In genomic region chr19:10070186-10070980, GRCm38 (mm10) we compare ENCODE assay signal across 11 mouse cellular contexts. TPM values are rescaled to one million over a fixed set of nuclear protein-coding genes. Genes with fewer than 3 reads are reported as not detected.
DNase-seq lines count a peak whose midpoint lies in the region; ATAC-seq lines count a peak whose summit lies in the region.
"Had no signal": no experiment of that assay in that cellular context is flagged by ENCODE, and none has a peak within 500 bp of the region (broad histone marks: within the 10 kb centered on the region; RNA-seq: fewer than 3 reads in every experiment).

No protein-coding gene starts in this region.

- peak; percentile 80 to 84 for DNase-seq in kidney, adult 8-10 months
- no peak for DNase-seq in kidney, postnatal 4 days
- peak; percentile 63 for DNase-seq in kidney, postnatal 14 days
- DNase-seq in thymus, postnatal 14 days = peak; percentile 54
- DNase-seq: lung, postnatal 4 days; right cerebral cortex, postnatal 25 days had no signal

- no peaks in the 10 kb centered on the region for H3K9me3 ChIP-seq in midbrain, embryonic 13.5 days
- H3K9me3 ChIP-seq in neural tube, embryonic 15.5 days (replicated peaks) = no peaks in the 10 kb centered on the region
- H3K9me3 ChIP-seq: heart, embryonic 12.5 days; hindbrain, embryonic 12.5 days had no signal

- ATAC-seq in common myeloid progenitor, adult 5-6 weeks (replicated peaks; ENCODE audit: low read depth, poor library complexity, severe bottlenecking) = peak; percentile 48
- ATAC-seq in midbrain, embryonic 13.5 days = no peak
- no peak for ATAC-seq in neural tube, embryonic 15.5 days (ENCODE audit: low FRiP score)

- H3K4me3 ChIP-seq in midbrain, embryonic 13.5 days (replicated peaks) = no peak overlapping the region
- no peak overlapping the region for H3K4me3 ChIP-seq in neural tube, embryonic 15.5 days (replicated peaks)
- H3K4me3 ChIP-seq: heart, embryonic 12.5 days; hindbrain, embryonic 12.5 days had no signal

- WGBS in midbrain, embryonic 13.5 days = 96% methylated on average over 8 of the region's 8 CpGs
- WGBS in neural tube, embryonic 15.5 days = 92% methylated on average over 8 of the region's 8 CpGs

- H3K4me2 ChIP-seq in midbrain, embryonic 13.5 days (replicated peaks) = no peak overlapping the region
- H3K4me2 ChIP-seq in neural tube, embryonic 15.5 days = no peak overlapping the region
- H3K4me2 ChIP-seq: heart, embryonic 12.5 days; hindbrain, embryonic 12.5 days had no signal

- H3K27me3 ChIP-seq in midbrain, embryonic 13.5 days = no peaks in the 10 kb centered on the region
- no peaks in the 10 kb centered on the region for H3K27me3 ChIP-seq in neural tube, embryonic 15.5 days (replicated peaks)
- H3K27me3 ChIP-seq: heart, embryonic 12.5 days; hindbrain, embryonic 12.5 days had no signal

- H3K4me1 ChIP-seq in midbrain, embryonic 13.5 days (replicated peaks) = 0 out of 2 replicates have a peak, but pooled peaks cover 3% of the 10 kb centered on the region
- H3K4me1 ChIP-seq in neural tube, embryonic 15.5 days = 0 out of 2 replicates have a peak, but pooled peaks cover 4% of the 10 kb centered on the region
- H3K4me1 ChIP-seq: heart, embryonic 12.5 days; hindbrain, embryonic 12.5 days had no signal

- H3K27ac ChIP-seq in midbrain, embryonic 13.5 days = no peak overlapping the region
- no peak overlapping the region; the same call in 1 of the 2 replicates for H3K27ac ChIP-seq in neural tube, embryonic 15.5 days (replicated peaks)
- H3K27ac ChIP-seq: hindbrain, embryonic 12.5 days had no signal

- no peak overlapping the region for H3K9ac ChIP-seq in midbrain, embryonic 13.5 days (replicated peaks)
- no peak overlapping the region for H3K9ac ChIP-seq in neural tube, embryonic 15.5 days (replicated peaks)
- H3K9ac ChIP-seq: heart, embryonic 12.5 days; hindbrain, embryonic 12.5 days had no signal

- peaks cover 100% of the 10 kb centered on the region for H3K36me3 ChIP-seq in midbrain, embryonic 13.5 days
- peaks cover 94% of the 10 kb centered on the region for H3K36me3 ChIP-seq in neural tube, embryonic 15.5 days

RNA-seq across cellular contexts. Expression of gene Fads3, which starts 29.0 kb away (rescaled TPM):
- 4.4 and 11.1 TPM in 2 replicates for total RNA-seq in common myeloid progenitor, adult 5-6 weeks (2017)
- 8.7 and 9.1 TPM in 2 replicates for polyA plus RNA-seq in midbrain, embryonic 13.5 days (2015; fragmentation: Nextera tagmentation; extraction: Ambion mirVana)
- polyA plus RNA-seq in neural tube, embryonic 15.5 days (2015; fragmentation: Nextera tagmentation; extraction: Ambion mirVana) = 30.3 and 32.3 TPM in 2 replicates

RNA-seq across cellular contexts. Expression of gene Fads2, which starts 31.2 kb away (rescaled TPM):
- total RNA-seq in common myeloid progenitor, adult 5-6 weeks (2017) = 30.2 and 30.8 TPM in 2 replicates
- polyA plus RNA-seq in midbrain, embryonic 13.5 days (2015; fragmentation: Nextera tagmentation; extraction: Ambion mirVana) = 169 and 173 TPM in 2 replicates
- polyA plus RNA-seq in neural tube, embryonic 15.5 days (2015; fragmentation: Nextera tagmentation; extraction: Ambion mirVana) = 163 and 165 TPM in 2 replicates

Comparison
In these comparisons a context has a peak if more than half of its experiments do, and no peak if none do; other contexts are left out.
1. DNase-seq: peak in kidney, adult 8-10 months (2 of 2), kidney, postnatal 14 days (single experiment) and thymus, postnatal 14 days (single experiment); none in kidney, postnatal 4 days (0 of 2).